Mouse (Mus musculus): ENCODE measurements at regions not wholly inside any gene's neighbourhood (a gene's known extent, or its start where the extent isn't known, plus 50 kb on each side); places are given as distances from the start of the nearest gene placed in this dataset.

DNA sequence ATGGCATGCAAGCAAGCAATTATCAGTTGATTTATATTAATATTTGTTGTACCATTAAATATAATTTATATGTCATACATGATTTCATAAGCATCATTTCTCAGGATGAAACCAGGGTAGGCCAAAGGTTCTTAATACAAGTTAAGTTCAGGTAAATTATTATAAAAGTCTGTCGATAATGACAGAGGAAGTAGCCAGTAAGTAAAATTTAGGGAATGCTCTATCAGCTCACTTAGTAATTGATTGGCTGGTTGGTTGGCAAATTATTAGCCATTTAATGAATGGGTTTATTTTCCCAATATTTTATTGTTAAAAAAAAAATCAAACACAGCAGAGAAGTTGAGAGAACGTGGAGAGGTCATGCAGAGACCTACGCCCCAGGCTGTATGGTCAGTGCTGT, 105.8 kb upstream of the Cadm1 start:
- TF ChIP-seq CTCF (conservative IDR thresholded peaks at IDR 0.05; ENCODE audit: low read length) (no peak), POU5F1 (IDR thresholded peaks at IDR 0.05; ENCODE audit: borderline replicate concordance, low read length) (no peak)

Data from E14TG2a.4 (cell line).